Mouse (Mus musculus): ENCODE data around the gene Cnp. TPM values are rescaled to one million over a fixed set of nuclear protein-coding genes. Genes with fewer than 3 reads are reported as not detected.

Cnp gene
- polyA plus RNA-seq, 1 experiment from 2014 or later: 29.2 TPM

GRCm38 (mm10) chr11:100598074-100598473 lies 23.4 kb downstream of the Cnp start:
- WGBS: 93% methylated on average over 4 of the region's 4 CpGs
- no peaks in the 10 kb centered on the region for H3K9me3 ChIP-seq (replicated peaks)
- H3K27me3 ChIP-seq: no peaks in the 10 kb centered on the region
- H3K36me3 ChIP-seq: peaks cover 86% of the 10 kb centered on the region
- H3K4me3 ChIP-seq: no peak overlapping the region
- H3K4me1 ChIP-seq: no peaks in the 10 kb centered on the region
- no peak overlapping the region for H3K9ac ChIP-seq
- no peak for ATAC-seq (ENCODE audit: low FRiP score)
- H3K27ac ChIP-seq: no peak overlapping the region
- H3K4me2 ChIP-seq (replicated peaks): no peak overlapping the region

- Histone ChIP-seq H3K4me3 (no peak overlapping the region), H3K27ac (no peak overlapping the region), H3K27me3 (no peaks in the 10 kb centered on the region), H3K4me1 (no peaks in the 10 kb centered on the region), H3K9ac (no peak overlapping the region), H3K36me3 (peaks cover 62% of the 10 kb centered on the region), H3K4me2 (replicated peaks) (no peak overlapping the region), H3K9me3 (replicated peaks) (no peaks in the 10 kb centered on the region)
- ATAC-seq (ENCODE audit: low FRiP score): no peak
- WGBS: 96% methylated on average over 3 of the region's 3 CpGs
Measured at GRCm38 (mm10) chr11:100601372-100601771, 26.7 kb downstream of the Cnp start.

DNA sequence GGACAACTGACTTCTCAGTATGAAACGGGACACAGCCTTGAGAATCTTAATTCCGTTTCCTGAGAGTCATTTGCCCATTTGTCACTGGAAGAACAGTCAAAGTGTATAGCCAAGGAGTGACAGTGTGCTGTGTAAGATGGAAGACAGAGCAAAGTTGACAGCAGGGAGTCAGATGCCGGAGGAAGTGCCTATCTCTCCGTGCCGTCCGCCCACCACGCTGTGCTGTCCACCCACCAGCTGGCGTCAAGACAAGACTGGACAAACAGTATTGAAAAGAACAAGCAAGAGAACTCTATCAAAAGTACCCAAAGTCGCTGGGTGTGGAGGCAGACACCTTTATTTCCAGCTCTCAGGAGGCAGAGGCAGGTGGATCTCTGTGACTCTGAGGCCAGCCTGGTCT lies 28.5 kb downstream of the Cnp start:
- no peaks in the 10 kb centered on the region for H3K27me3 ChIP-seq
- no peak overlapping the region for H3K4me3 ChIP-seq
- no peaks in the 10 kb centered on the region for H3K4me1 ChIP-seq
- 89% methylated on average over 9 of the region's 9 CpGs for WGBS
- peaks cover 46% of the 10 kb centered on the region for H3K36me3 ChIP-seq
- H3K9me3 ChIP-seq (replicated peaks): no peaks in the 10 kb centered on the region
- H3K9ac ChIP-seq: no peak overlapping the region
- no peak overlapping the region for H3K4me2 ChIP-seq (replicated peaks)
- no peak overlapping the region for H3K27ac ChIP-seq
- ATAC-seq (ENCODE audit: low FRiP score): no peak

DNA sequence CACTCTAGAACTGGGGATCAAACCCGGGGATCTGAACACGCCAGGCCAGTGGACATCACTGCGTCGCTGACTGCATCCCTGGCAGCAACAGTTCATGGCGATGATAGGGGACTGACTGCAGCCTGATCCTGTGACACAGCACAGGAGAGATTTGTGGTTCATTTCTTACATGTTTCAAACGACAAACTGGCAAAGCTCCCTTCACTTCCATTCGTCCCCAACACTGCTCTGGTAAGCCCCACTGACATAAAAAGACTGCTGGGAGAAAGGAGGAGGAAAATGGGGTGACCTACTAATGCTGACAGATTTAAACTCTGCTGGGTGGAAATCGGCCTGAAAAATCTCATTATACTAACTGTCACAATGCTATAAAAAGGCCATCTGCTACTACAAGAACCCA lies 29.1 kb downstream of the Cnp start:
- H3K4me1 ChIP-seq: no peaks in the 10 kb centered on the region
- no peak overlapping the region for H3K4me2 ChIP-seq (replicated peaks)
- 90% methylated on average over 8 of the region's 8 CpGs for WGBS
- H3K4me3 ChIP-seq: no peak overlapping the region
- no peak for ATAC-seq (ENCODE audit: low FRiP score)
- no peak overlapping the region for H3K27ac ChIP-seq
- H3K9ac ChIP-seq: no peak overlapping the region
- H3K27me3 ChIP-seq: no peaks in the 10 kb centered on the region
- no peaks in the 10 kb centered on the region for H3K9me3 ChIP-seq (replicated peaks)
- H3K36me3 ChIP-seq: peaks cover 41% of the 10 kb centered on the region

DNA sequence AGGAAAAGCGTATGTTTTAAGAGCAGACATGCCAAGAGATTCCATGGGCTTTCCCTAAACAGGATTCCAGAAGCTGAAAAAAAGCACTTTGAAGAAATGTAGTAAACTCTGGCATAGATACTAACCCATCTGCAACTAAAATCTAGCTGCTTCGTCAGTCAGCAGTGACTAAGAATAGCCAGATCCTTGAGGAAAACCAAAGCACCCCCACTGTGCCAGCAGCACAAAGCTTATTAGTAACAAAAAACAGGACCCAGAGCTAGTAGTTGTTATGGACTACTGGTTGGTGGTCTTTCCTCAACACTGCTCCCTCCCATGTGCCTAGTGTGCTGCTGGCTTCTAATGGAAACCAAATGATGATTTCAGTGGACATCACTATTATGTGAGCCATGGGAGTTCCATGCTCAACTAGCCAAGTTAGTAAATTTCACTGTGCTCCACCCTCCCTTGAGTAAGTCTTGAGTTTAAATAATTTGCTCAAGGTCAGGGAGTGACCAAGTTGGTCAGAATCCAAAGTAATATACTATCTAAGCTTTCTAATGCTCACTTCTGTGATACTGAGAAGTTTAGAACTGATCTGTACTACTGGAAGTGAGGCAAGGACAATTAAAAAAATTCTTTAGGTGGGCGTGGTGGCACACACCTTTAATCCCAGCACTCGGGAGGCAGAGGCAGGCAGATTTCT lies 29.8 kb downstream of the Cnp start:
- H3K27me3 ChIP-seq: no peaks in the 10 kb centered on the region
- H3K27ac ChIP-seq: no peak overlapping the region
- H3K9ac ChIP-seq: no peak overlapping the region
- no peak overlapping the region for H3K4me3 ChIP-seq
- no peak for ATAC-seq (ENCODE audit: low FRiP score)
- H3K36me3 ChIP-seq: peaks cover 35% of the 10 kb centered on the region
- H3K4me1 ChIP-seq: no peaks in the 10 kb centered on the region
- H3K9me3 ChIP-seq (replicated peaks): no peaks in the 10 kb centered on the region
- H3K4me2 ChIP-seq (replicated peaks): no peak overlapping the region
- WGBS: 90% methylated on average over 4 of the region's 4 CpGs

DNA sequence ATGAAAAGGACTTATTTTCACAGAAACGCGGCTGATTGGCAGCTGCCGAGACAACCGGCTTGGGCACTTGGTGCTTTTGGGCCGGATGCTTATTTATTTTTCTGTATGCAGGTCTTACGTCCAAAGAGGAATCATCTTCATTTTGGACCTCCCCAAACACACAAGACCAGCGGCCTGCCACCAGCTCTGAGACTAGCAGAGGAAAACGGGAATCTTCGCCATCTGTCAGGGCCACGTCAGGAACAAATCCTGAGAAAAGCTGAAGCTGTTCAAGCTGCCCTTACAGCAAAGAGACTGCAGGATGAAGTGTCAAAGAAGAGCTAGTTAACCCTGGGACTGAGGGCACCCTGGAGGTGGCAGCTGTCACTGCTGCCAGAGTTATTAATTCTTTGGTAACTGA lies 30.7 kb downstream of the Cnp start:
- no peak for ATAC-seq (ENCODE audit: low FRiP score)
- H3K9me3 ChIP-seq (replicated peaks): no peaks in the 10 kb centered on the region
- H3K36me3 ChIP-seq: peaks cover 26% of the 10 kb centered on the region
- H3K4me1 ChIP-seq: no peaks in the 10 kb centered on the region
- no peak overlapping the region for H3K4me3 ChIP-seq
- WGBS: 88% methylated on average over 10 of the region's 10 CpGs
- H3K4me2 ChIP-seq (replicated peaks): no peak overlapping the region
- no peaks in the 10 kb centered on the region for H3K27me3 ChIP-seq
- H3K9ac ChIP-seq: no peak overlapping the region
- H3K27ac ChIP-seq: no peak overlapping the region

DNA sequence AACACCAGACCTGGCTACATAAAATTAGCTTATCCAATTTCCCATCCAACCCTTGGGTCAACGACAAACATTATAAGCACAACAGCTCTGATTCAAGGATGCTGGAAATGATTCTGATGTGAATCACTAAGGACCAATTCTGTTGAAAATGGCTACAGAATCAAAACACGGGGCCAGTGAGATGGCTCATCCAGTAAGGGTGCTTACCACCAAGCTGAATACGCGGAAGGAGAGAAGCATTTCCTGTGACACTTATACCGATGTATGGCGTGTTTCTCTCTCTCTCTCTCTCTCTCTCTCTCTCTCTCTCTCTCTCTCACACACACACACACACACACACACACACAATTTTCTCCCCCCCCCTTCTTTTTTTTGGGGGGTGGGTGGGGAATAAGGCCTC lies 32.4 kb downstream of the Cnp start:
- Histone ChIP-seq H3K4me2 (replicated peaks) (no peak overlapping the region), H3K4me3 (no peak overlapping the region), H3K4me1 (no peaks in the 10 kb centered on the region), H3K27ac (no peak overlapping the region), H3K36me3 (0 out of 2 replicates have a peak, but pooled peaks cover 11% of the 10 kb centered on the region), H3K9me3 (replicated peaks) (no peaks in the 10 kb centered on the region), H3K9ac (no peak overlapping the region), H3K27me3 (no peaks in the 10 kb centered on the region)
- no peak for ATAC-seq (ENCODE audit: low FRiP score)
- WGBS: 87% methylated on average over 6 of the region's 6 CpGs

GRCm38 (mm10) chr11:100608796-100609195 lies 34.1 kb downstream of the Cnp start:
- 79% methylated on average over 4 of the region's 4 CpGs for WGBS
- Histone ChIP-seq H3K27me3 (no peaks in the 10 kb centered on the region), H3K9me3 (replicated peaks) (no peaks in the 10 kb centered on the region), H3K36me3 (peaks cover 7% of the 10 kb centered on the region; the same call in 1 of the 2 replicates), H3K27ac (no peak overlapping the region), H3K4me2 (replicated peaks) (no peak overlapping the region), H3K9ac (no peak overlapping the region), H3K4me3 (no peak overlapping the region), H3K4me1 (peaks cover 3% of the 10 kb centered on the region; the same call in 1 of the 2 replicates)
- ATAC-seq (ENCODE audit: low FRiP score): no peak

DNA sequence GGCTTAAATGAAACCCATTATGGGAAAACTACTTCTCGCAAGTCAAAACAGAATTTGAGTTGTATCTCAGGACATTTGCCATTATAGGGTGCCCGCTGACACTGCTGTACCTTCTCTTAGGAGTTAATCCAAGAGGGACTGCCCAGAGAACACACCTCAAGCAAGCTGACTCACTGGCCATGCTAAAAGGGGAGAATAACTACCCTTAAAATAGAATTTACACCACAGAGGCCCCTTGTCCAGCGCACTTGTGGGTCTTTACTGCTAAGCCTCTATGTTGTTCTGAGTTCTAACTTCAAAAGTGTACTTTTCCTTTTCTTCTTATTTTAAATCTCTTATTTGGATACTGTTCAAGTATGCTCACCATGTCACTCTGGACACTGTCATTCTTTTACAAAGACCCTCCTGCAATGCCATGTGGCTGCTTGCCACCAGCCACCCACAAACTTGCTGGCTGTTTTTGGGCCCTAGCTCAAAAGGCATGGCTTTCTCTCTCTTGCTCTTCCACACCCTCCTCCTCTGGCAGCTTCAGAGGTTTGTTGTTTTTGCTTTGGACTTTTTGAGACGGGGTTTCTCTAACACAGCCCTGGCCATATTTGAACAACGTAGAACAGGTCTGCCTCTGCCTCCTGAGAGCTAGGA lies 34.8 kb downstream of the Cnp start:
- 94% methylated on average over 5 of the region's 5 CpGs for WGBS
- no peak overlapping the region for H3K4me2 ChIP-seq (replicated peaks)
- H3K4me1 ChIP-seq: peaks cover 3% of the 10 kb centered on the region; the same call in 1 of the 2 replicates
- no peaks in the 10 kb centered on the region for H3K9me3 ChIP-seq (replicated peaks)
- H3K27me3 ChIP-seq: no peaks in the 10 kb centered on the region
- no peak overlapping the region for H3K27ac ChIP-seq
- peaks cover 7% of the 10 kb centered on the region; the same call in 1 of the 2 replicates for H3K36me3 ChIP-seq
- ATAC-seq (ENCODE audit: low FRiP score): no peak
- H3K9ac ChIP-seq: no peak overlapping the region
- no peak overlapping the region for H3K4me3 ChIP-seq

DNA sequence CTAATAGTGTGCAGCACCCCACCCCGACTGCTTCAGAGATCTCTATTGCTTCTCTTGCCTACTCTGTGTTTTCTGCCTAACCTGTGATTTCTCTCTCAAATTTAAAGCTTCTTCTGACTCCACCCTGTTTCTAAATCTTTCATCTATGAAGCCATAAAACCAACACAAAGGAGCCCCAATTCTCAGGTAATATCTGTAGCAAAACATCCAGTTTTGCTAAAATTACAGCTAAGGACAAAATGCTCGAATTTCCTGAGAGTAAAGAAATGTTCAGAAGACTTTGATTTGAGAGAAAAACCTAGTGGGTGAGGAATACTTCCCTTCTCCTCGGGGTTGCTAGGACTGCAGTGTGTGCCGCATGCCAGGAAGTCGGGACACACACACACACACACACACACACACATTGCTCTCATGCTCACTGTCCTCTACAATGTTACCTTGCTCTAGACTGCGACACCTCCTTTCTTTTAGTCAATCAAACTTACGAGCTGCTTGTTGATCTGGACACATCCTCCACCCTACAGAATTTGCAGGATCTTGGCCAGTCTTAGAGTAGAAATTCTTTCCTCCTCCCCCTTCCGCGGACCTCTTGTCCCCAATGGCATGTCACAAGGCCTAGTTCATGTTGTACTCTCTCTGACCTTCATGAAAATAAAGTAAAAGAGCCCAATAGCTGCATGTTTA lies 35.4 kb downstream of the Cnp start:
- Histone ChIP-seq H3K4me3 (no peak overlapping the region), H3K4me2 (replicated peaks) (no peak overlapping the region), H3K4me1 (peaks cover 3% of the 10 kb centered on the region; the same call in 1 of the 2 replicates), H3K9me3 (replicated peaks) (no peaks in the 10 kb centered on the region), H3K27me3 (no peaks in the 10 kb centered on the region), H3K36me3 (peaks cover 7% of the 10 kb centered on the region; the same call in 1 of the 2 replicates), H3K9ac (no peak overlapping the region), H3K27ac (no peak overlapping the region)
- no peak for ATAC-seq (ENCODE audit: low FRiP score)
- 80% methylated on average over 9 of the region's 9 CpGs for WGBS

DNA sequence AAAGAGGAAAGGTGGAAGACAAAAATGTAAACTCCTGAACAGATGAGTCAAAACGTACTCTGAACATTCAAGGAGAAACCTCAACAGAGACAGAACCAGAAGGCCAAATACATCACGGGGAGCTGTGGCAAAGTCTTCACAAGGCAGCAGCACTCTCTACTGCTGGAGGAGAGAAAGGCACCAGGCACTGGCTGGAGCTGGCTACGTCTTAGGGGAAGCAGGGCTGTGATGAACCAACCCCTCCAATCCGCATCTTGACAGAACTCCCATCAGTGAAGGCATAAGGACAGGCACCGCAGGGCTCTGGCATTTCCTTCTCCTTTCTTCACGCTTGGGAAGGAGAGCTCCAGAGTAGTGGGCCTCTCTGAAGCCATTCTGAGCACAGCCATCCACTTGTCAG lies 36.9 kb downstream of the Cnp start:
- no peak overlapping the region for H3K27ac ChIP-seq
- no peak overlapping the region for H3K4me2 ChIP-seq (replicated peaks)
- 84% methylated on average over 6 of the region's 6 CpGs for WGBS
- H3K4me1 ChIP-seq: peaks cover 3% of the 10 kb centered on the region; the same call in 1 of the 2 replicates
- no peaks in the 10 kb centered on the region for H3K9me3 ChIP-seq (replicated peaks)
- H3K4me3 ChIP-seq: no peak overlapping the region
- H3K36me3 ChIP-seq: peaks cover 9% of the 10 kb centered on the region; the same call in 1 of the 2 replicates
- no peaks in the 10 kb centered on the region for H3K27me3 ChIP-seq
- no peak overlapping the region for H3K9ac ChIP-seq
- ATAC-seq (ENCODE audit: low FRiP score): no peak

DNA sequence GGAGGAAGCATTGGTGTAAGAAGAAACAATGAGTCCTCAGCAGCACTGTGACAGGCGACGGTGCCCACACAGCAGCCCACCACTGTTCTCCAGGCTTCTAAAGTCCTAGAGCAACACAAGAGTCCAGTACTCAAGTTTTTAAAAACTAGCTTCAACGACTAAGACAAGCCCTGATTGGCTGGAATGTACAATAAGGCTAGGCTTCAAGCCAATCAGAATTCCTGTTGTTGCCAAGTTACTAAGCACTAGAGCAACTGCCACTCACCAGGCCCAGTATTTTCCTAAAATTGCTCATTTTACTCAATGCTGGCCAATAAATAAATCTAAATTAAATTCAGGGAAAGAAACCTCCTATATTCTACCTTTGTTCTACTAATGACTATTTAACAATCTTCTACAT lies 38.5 kb downstream of the Cnp start:
- Histone ChIP-seq H3K4me2 (replicated peaks) (no peak overlapping the region), H3K9me3 (replicated peaks) (no peaks in the 10 kb centered on the region), H3K4me3 (no peak overlapping the region), H3K9ac (no peak overlapping the region), H3K27ac (no peak overlapping the region), H3K27me3 (no peaks in the 10 kb centered on the region), H3K36me3 (peaks cover 7% of the 10 kb centered on the region; the same call in 1 of the 2 replicates), H3K4me1 (peaks cover 12% of the 10 kb centered on the region)
- WGBS: 91% methylated on average over 3 of the region's 3 CpGs
- no peak for ATAC-seq (ENCODE audit: low FRiP score)
